Comparison of ENCODE assay signal across 12 mouse cellular contexts in genomic region chr13:56195824-56196223, GRCm38 (mm10). TPM values are rescaled to one million over a fixed set of nuclear protein-coding genes. Genes with fewer than 3 reads are reported as not detected.
"Had no signal": no experiment of that assay in that cellular context is flagged by ENCODE, and none has a peak within 500 bp of the region (broad histone marks: within the 10 kb centered on the region; RNA-seq: fewer than 3 reads in every experiment).

No protein-coding gene starts in this region.

RNA-seq across cellular contexts. Expression of gene Neurog1, which starts 56.1 kb away (rescaled TPM):
- polyA plus RNA-seq: heart, embryonic 12.5 days; heart, embryonic 14.5 days; heart, embryonic 16.5 days; hindbrain, embryonic 14.5 days; intestine, embryonic 15.5 days; intestine, postnatal 0 days; kidney, embryonic 14.5 days; kidney, embryonic 16.5 days; limb, embryonic 10.5 days; limb, embryonic 12.5 days; liver, embryonic 11.5 days; liver, embryonic 13.5 days had no signal
